Mouse (Mus musculus) MEL (cell line): ENCODE measurements around the gene Syn3. TPM values are rescaled to one million over a fixed set of nuclear protein-coding genes. Genes with fewer than 3 reads are reported as not detected.

ENCODE experiments used
- DNase-seq: peaks from one replicate; pipeline ENCODE4 v3.0.0; 2011; ENCODE audit warnings: low read depth, low spot score
- H3K27ac ChIP-seq: 2 replicates; pipeline ENCODE4 v1.5.1; 2012; ENCODE audit warnings: low read depth, mild to moderate bottlenecking, control low read depth, low read length, moderate library complexity; ENCODE audit not compliant: control insufficient read depth
- H3K27me3 ChIP-seq, 2 experiments: fragments of 150-350 bp in 1 of 2; sonication (generic) in 1 of 2; 2 replicates each; pipeline ENCODE4 v1.6.1; 2012; ENCODE audit warnings: low read length in 2 of 2, mild to moderate bottlenecking in 2 of 2, improper control_type of control experiment in 1 of 2, moderate library complexity in 1 of 2; ENCODE audit not compliant: insufficient read depth in 2 of 2, control insufficient read depth in 1 of 2
- H3K36me3 ChIP-seq, 2 experiments: 2 replicates each; pipeline ENCODE4 v1.6.1; 2012 to 2014; ENCODE audit warnings: low read length in 2 of 2, improper control_type of control experiment in 1 of 2, inconsistent platforms in 1 of 2, mild to moderate bottlenecking in 1 of 2; ENCODE audit not compliant: insufficient read depth in 2 of 2, control insufficient read depth in 1 of 2
- H3K4me1 ChIP-seq, 2 experiments: fragments of 150-350 bp in 1 of 2; sonication (generic) in 1 of 2; 2 replicates each; pipeline ENCODE4 v1.6.1; 2012; ENCODE audit warnings: low read length in 2 of 2, improper control_type of control experiment in 1 of 2, mild to moderate bottlenecking in 1 of 2; ENCODE audit not compliant: insufficient read depth in 2 of 2, control insufficient read depth in 1 of 2
- H3K4me3 ChIP-seq, 2 experiments: fragments of 150-350 bp in 1 of 2; sonication (generic) in 1 of 2; 2 replicates each; pipeline ENCODE4 v1.5.1; 2012; ENCODE audit warnings: low read depth in 2 of 2, low read length in 2 of 2, mild to moderate bottlenecking in 2 of 2, moderate library complexity in 2 of 2, control low read depth in 1 of 2, improper control_type of control experiment in 1 of 2; ENCODE audit not compliant: control insufficient read depth in 1 of 2, insufficient read depth in 1 of 2
- H3K79me2 ChIP-seq: 2 replicates; pipeline ENCODE4 v1.6.1; 2012; ENCODE audit warnings: mild to moderate bottlenecking, low read length, moderate library complexity; ENCODE audit not compliant: control insufficient read depth, poor library complexity, insufficient read depth
- H3K9ac ChIP-seq: 2 replicates; pipeline ENCODE4 v1.6.1; 2012; ENCODE audit warnings: low read depth, mild to moderate bottlenecking, control low read depth, low read length, moderate library complexity; ENCODE audit not compliant: control insufficient read depth, poor library complexity, severe bottlenecking
- H3K9me3 ChIP-seq: fragments of 150-350 bp; sonication (generic); replicated peaks from 2 replicates; pipeline ENCODE4 v1.6.1; 2012; ENCODE audit warnings: mild to moderate bottlenecking, low read length, improper control_type of control experiment, moderate library complexity; ENCODE audit not compliant: insufficient read depth
- BHLHE40 ChIP-seq: IDR thresholded peaks from 2 replicates; pipeline ENCODE4 v1.6.1; 2012; ENCODE audit warnings: low read depth, mild to moderate bottlenecking, inconsistent platforms, low read length, improper control_type of control experiment, borderline replicate concordance
- CHD1 ChIP-seq: IDR thresholded peaks from 2 replicates; pipeline ENCODE4 v1.6.1; 2012; ENCODE audit warnings: low read depth, mild to moderate bottlenecking, inconsistent platforms, low read length, improper control_type of control experiment
- CHD2 ChIP-seq: IDR thresholded peaks from 2 replicates; pipeline ENCODE4 v1.6.1; 2011; ENCODE audit warnings: low read length, improper control_type of control experiment
- CTCF ChIP-seq, 3 experiments: IDR thresholded peaks in 2 of 3; conservative IDR thresholded peaks in 1 of 3; 2 replicates each; pipeline ENCODE4 v1.5.1; 2011 to 2012; ENCODE audit warnings: low read length in 3 of 3, low read depth in 2 of 3, mild to moderate bottlenecking in 2 of 3, improper control_type of control experiment in 1 of 3, inconsistent platforms in 1 of 3, mixed read lengths in 1 of 3, moderate library complexity in 1 of 3; ENCODE audit not compliant: control insufficient read depth in 1 of 3, insufficient read depth in 1 of 3, poor library complexity in 1 of 3, severe bottlenecking in 1 of 3
- E2F4 ChIP-seq: IDR thresholded peaks from 2 replicates; pipeline ENCODE4 v1.6.1; 2011; ENCODE audit warnings: low read depth, low read length, improper control_type of control experiment, borderline replicate concordance
- ELF1 ChIP-seq: IDR thresholded peaks from 2 replicates; pipeline ENCODE4 v1.6.1; 2014; ENCODE audit warnings: low read depth, mild to moderate bottlenecking, inconsistent platforms, low read length, improper control_type of control experiment, moderate library complexity
- EP300 ChIP-seq, 2 experiments: IDR thresholded peaks; 2 replicates each; pipeline ENCODE4 v1.6.1; 2011; ENCODE audit warnings: improper control_type of control experiment in 2 of 2, low read length in 2 of 2, low read depth in 1 of 2, mild to moderate bottlenecking in 1 of 2
- ETS1 ChIP-seq: IDR thresholded peaks from 2 replicates; pipeline ENCODE4 v1.6.1; 2012; ENCODE audit warnings: low read depth, mild to moderate bottlenecking, inconsistent platforms, low read length, improper control_type of control experiment, moderate library complexity
- GABPA ChIP-seq: IDR thresholded peaks from 2 replicates; pipeline ENCODE4 v1.6.1; 2012; ENCODE audit warnings: low read depth, mild to moderate bottlenecking, inconsistent platforms, low read length, improper control_type of control experiment, moderate library complexity
- HCFC1 ChIP-seq: IDR thresholded peaks from 2 replicates; pipeline ENCODE4 v1.6.1; 2012; ENCODE audit warnings: low read depth, mild to moderate bottlenecking, inconsistent platforms, low read length, improper control_type of control experiment, moderate library complexity
- JUND ChIP-seq: IDR thresholded peaks from 2 replicates; pipeline ENCODE4 v1.6.1; 2011; ENCODE audit warnings: low read depth, mild to moderate bottlenecking, improper control_type of control experiment, low read length
- MAFK ChIP-seq: IDR thresholded peaks from 2 replicates; pipeline ENCODE4 v1.6.1; 2011; ENCODE audit warnings: low read depth, mild to moderate bottlenecking, low read length, improper control_type of control experiment, borderline replicate concordance
- MAX ChIP-seq: IDR thresholded peaks from 2 replicates; pipeline ENCODE4 v1.6.1; 2011; ENCODE audit warnings: low read length, improper control_type of control experiment
- MAZ ChIP-seq: IDR thresholded peaks from 2 replicates; pipeline ENCODE4 v1.6.1; 2012; ENCODE audit warnings: low read depth, mild to moderate bottlenecking, inconsistent platforms, low read length, improper control_type of control experiment
- MEF2A ChIP-seq: IDR thresholded peaks from 2 replicates; pipeline ENCODE4 v1.6.1; 2014; ENCODE audit warnings: low read depth, mild to moderate bottlenecking, inconsistent platforms, low read length, improper control_type of control experiment; ENCODE audit not compliant: poor library complexity, insufficient replicate concordance, severe bottlenecking; ENCODE audit errors: extremely low read depth
- MXI1 ChIP-seq: IDR thresholded peaks from 2 replicates; pipeline ENCODE4 v1.6.1; 2011; ENCODE audit warnings: mild to moderate bottlenecking, low read depth, low read length, improper control_type of control experiment
- MYB ChIP-seq: IDR thresholded peaks from 2 replicates; pipeline ENCODE4 v1.6.1; 2011; ENCODE audit warnings: mild to moderate bottlenecking, low read depth, low read length, improper control_type of control experiment
- MYC ChIP-seq: IDR thresholded peaks from 2 replicates; pipeline ENCODE4 v1.6.1; 2011; ENCODE audit warnings: low read depth, mild to moderate bottlenecking, low read length, improper control_type of control experiment, moderate library complexity
- NELFE ChIP-seq: IDR thresholded peaks from 2 replicates; pipeline ENCODE4 v1.6.1; 2011; ENCODE audit warnings: low read depth, low read length, improper control_type of control experiment
- NRF1 ChIP-seq: IDR thresholded peaks from 2 replicates; pipeline ENCODE4 v1.6.1; 2014; ENCODE audit warnings: low read depth, mild to moderate bottlenecking, inconsistent platforms, low read length, improper control_type of control experiment, moderate library complexity; ENCODE audit not compliant: poor library complexity, insufficient read depth, severe bottlenecking
- RAD21 ChIP-seq: IDR thresholded peaks from 2 replicates; pipeline ENCODE4 v1.6.1; 2011; ENCODE audit warnings: mild to moderate bottlenecking, low read depth, low read length, improper control_type of control experiment
- RCOR1 ChIP-seq: IDR thresholded peaks from 2 replicates; pipeline ENCODE4 v1.6.1; 2012; ENCODE audit warnings: low read depth, mild to moderate bottlenecking, inconsistent platforms, low read length, improper control_type of control experiment
- SMC3 ChIP-seq: IDR thresholded peaks from 2 replicates; pipeline ENCODE4 v1.6.1; 2011; ENCODE audit warnings: low read depth, low read length, improper control_type of control experiment
- TAL1 ChIP-seq: IDR thresholded peaks from 2 replicates; pipeline ENCODE4 v1.6.1; 2012; ENCODE audit warnings: mild to moderate bottlenecking, inconsistent platforms, low read length, moderate library complexity, mixed read lengths
- TBP ChIP-seq: IDR thresholded peaks from 2 replicates; pipeline ENCODE4 v1.8.0; 2011; ENCODE audit warnings: low read depth, low read length, improper control_type of control experiment
- TCF12 ChIP-seq: IDR thresholded peaks from 2 replicates; pipeline ENCODE4 v1.6.1; 2014; ENCODE audit warnings: low read depth, mild to moderate bottlenecking, inconsistent platforms, low read length, improper control_type of control experiment, moderate library complexity
- UBTF ChIP-seq: IDR thresholded peaks from 2 replicates; pipeline ENCODE4 v1.6.1; 2012; ENCODE audit warnings: low read depth, mild to moderate bottlenecking, inconsistent platforms, low read length, improper control_type of control experiment, moderate library complexity, borderline replicate concordance; ENCODE audit not compliant: insufficient read depth
- ZKSCAN1 ChIP-seq: IDR thresholded peaks from 2 replicates; pipeline ENCODE4 v1.6.1; 2012; ENCODE audit warnings: low read depth, mild to moderate bottlenecking, inconsistent platforms, low read length, improper control_type of control experiment, moderate library complexity
- ZMIZ1 ChIP-seq: IDR thresholded peaks from 2 replicates; pipeline ENCODE4 v1.6.1; 2012; ENCODE audit warnings: low read depth, mild to moderate bottlenecking, inconsistent platforms, low read length, improper control_type of control experiment, moderate library complexity
- polyA plus RNA-seq, 2 experiments: library from polyadenylated mRNA; stranded (reverse) in 1 of 2; unstranded in 1 of 2; fragments of >175 nt in 1 of 2; fragments of >200 nt in 1 of 2; gene quantifications; 2 replicates each; pipeline versions ENCODE4 v1.2.1 to v1.2.4; 2012; ENCODE audit warnings: low replicate concordance in 2 of 2, low read depth in 1 of 2; ENCODE audit not compliant: insufficient read length in 2 of 2, insufficient read depth in 1 of 2, missing spikeins in 1 of 2
- total RNA-seq: library from RNA; depleted of rRNA; stranded (reverse); fragments of 300-350 nt; gene quantifications from 2 replicates; pipeline ENCODE4 v1.2.3, GENCODE M21; 2012

Syn3 gene
- total and polyA plus RNA-seq, 3 experiments = 0.06 TPM; not detected in 2

- no peak overlapping the region for H3K27ac ChIP-seq
- no peak overlapping the region for H3K4me3 ChIP-seq
- H3K27me3 ChIP-seq = no peaks in the 10 kb centered on the region
- TF ChIP-seq BHLHE40 = no peak
- TF ChIP-seq MEF2A = no peak
- TF ChIP-seq TCF12 = no peak
- TF ChIP-seq SMC3 = no peak
- TF ChIP-seq MXI1 = no peak
- TF ChIP-seq NELFE = no peak
- TF ChIP-seq RAD21 = no peak
- TF ChIP-seq HCFC1 = no peak
- no peak for TF ChIP-seq TBP
- no peak for TF ChIP-seq RCOR1
- TF ChIP-seq CHD1 = no peak
- TF ChIP-seq EP300 (IDR thresholded peaks at IDR 0.05; ENCODE audit: low read depth in 1 of 2, low read length in 2 of 2) = no peak
- TF ChIP-seq CHD2 = no peak
- no peak for TF ChIP-seq ZKSCAN1
- TF ChIP-seq TAL1 = no peak
- TF ChIP-seq UBTF = no peak
- no peak for TF ChIP-seq ELF1
- no peak for TF ChIP-seq MYC
- no peak for TF ChIP-seq ETS1
- no peak overlapping the region for H3K9ac ChIP-seq
- H3K9me3 ChIP-seq = no peaks in the 10 kb centered on the region
- no peaks in the 10 kb centered on the region for H3K79me2 ChIP-seq
- H3K4me1 ChIP-seq = no peaks in the 10 kb centered on the region
- DNase-seq = no peak
- no peaks in the 10 kb centered on the region for H3K36me3 ChIP-seq
These were observed 87.8 kb downstream of the Syn3 start for GRCm38 (mm10) chr10:86410868-86411267.

- H3K9me3 ChIP-seq = no peaks in the 10 kb centered on the region
- no peak overlapping the region for H3K4me3 ChIP-seq
- H3K79me2 ChIP-seq = no peaks in the 10 kb centered on the region
- H3K9ac ChIP-seq = no peak overlapping the region
- no peaks in the 10 kb centered on the region for H3K27me3 ChIP-seq
- no peak for DNase-seq
- H3K4me1 ChIP-seq = no peaks in the 10 kb centered on the region
- H3K27ac ChIP-seq = no peak overlapping the region
- TF ChIP-seq HCFC1 (no peak), JUND (no peak), CTCF (IDR thresholded peaks at IDR 0.05 in 2 of 3, conservative IDR thresholded peaks at IDR 0.05 in 1 of 3; ENCODE audit: control insufficient read depth in 1 of 3, insufficient read depth in 1 of 3, low read depth in 2 of 3, low read length in 3 of 3, poor library complexity in 1 of 3, severe bottlenecking in 1 of 3) (no peak), SMC3 (no peak), MYB (no peak), TCF12 (no peak), MAFK (no peak), ZKSCAN1 (no peak), MAZ (no peak), NRF1 (no peak), NELFE (no peak), GABPA (no peak), TBP (no peak), ZMIZ1 (no peak), E2F4 (no peak), CHD2 (no peak), RCOR1 (no peak), MAX (no peak), MXI1 (no peak)
- TF ChIP-seq, all 39 proteins: peak for 0
- no peaks in the 10 kb centered on the region for H3K36me3 ChIP-seq
These were observed 91.7 kb downstream of the Syn3 start for GRCm38 (mm10) chr10:86406952-86407351.
